Mouse (Mus musculus) cortical plate, adult 2 months (tissue): ENCODE results near the gene Blvra.

Experiments used
- CTCF ChIP-seq: fragments of 200-500 bp; IDR thresholded peaks from 2 replicates; pipeline ENCODE4 v1.5.1; 2011; ENCODE audit warnings: mild to moderate bottlenecking, control low read depth, low read length; ENCODE audit not compliant: insufficient read depth; ENCODE audit errors: extremely low read depth
- POLR2A ChIP-seq: fragments of 200-500 bp; IDR thresholded peaks from 2 replicates; pipeline ENCODE4 v1.6.1; 2011; ENCODE audit warnings: mild to moderate bottlenecking, low read length, control low read depth; ENCODE audit not compliant: insufficient read depth; ENCODE audit errors: extremely low read depth

- TF ChIP-seq CTCF (no peak), POLR2A (no peak)
Measured at GRCm38 (mm10) chr2:127139605-127140004, 69.1 kb downstream of the Blvra start.
